Mouse (Mus musculus): ENCODE results near the gene Hoxb9. TPM values are rescaled to one million over a fixed set of nuclear protein-coding genes. Genes with fewer than 3 reads are reported as not detected.

The Hoxb9 gene
- polyA plus RNA-seq (2014; fragmentation: Illumina TruSeq; extraction: RNeasy Lipid Tissue Mini Kit (QIAGEN cat#74804); ENCODE audit: insufficient read depth, low read depth, low replicate concordance), result not detected

GRCm38 (mm10) chr11:96270996-96271540 is at the start of gene Hoxb9:
Gene Hoxb9 (plus strand): TSS chr11:96271457.

DNA sequence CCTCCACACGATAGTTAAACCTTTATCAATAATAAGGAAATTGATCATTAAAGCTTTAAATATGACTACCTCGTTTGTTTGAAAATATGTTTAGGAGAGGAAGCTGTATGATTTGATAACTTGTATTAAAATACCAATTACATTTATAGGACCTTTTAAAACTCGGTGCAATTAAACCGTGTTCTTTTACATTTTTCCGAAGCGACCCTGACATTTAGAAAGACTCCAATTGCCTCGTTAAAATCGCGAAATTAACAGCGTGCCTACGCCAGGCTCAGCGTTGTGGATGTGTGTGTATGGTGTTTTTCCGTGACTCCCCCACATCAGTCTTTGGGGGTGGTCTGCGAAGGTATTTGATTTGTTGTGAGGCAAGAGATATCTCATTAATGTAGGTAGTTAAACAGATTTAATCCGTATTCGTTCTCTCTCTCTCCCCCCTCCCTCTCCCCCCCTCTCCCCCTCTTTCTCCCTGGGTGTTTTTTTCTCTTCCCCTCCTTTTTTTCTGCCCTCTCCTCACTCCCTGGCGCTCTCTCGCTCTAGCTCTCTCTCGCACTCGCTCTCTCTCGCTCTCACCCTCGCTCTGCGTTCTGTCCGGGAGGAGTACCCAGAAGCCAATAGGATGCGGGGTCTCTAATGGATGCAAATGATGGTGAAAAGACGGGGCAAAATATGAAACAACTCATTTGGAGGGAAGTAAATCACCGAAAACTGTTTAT is 10.8 kb downstream of the Hoxb9 start, which contains the start of gene Hoxb8:
TSS of gene Hoxb8 (plus strand) at position 51 of the 716 bp plus-strand sequence.

GRCm38 (mm10) chr11:96285771-96286738 is 14.8 kb downstream of the Hoxb9 start, which contains the start of gene Hoxb7:
Gene Hoxb7 (plus strand): TSS chr11:96286623.

DNA sequence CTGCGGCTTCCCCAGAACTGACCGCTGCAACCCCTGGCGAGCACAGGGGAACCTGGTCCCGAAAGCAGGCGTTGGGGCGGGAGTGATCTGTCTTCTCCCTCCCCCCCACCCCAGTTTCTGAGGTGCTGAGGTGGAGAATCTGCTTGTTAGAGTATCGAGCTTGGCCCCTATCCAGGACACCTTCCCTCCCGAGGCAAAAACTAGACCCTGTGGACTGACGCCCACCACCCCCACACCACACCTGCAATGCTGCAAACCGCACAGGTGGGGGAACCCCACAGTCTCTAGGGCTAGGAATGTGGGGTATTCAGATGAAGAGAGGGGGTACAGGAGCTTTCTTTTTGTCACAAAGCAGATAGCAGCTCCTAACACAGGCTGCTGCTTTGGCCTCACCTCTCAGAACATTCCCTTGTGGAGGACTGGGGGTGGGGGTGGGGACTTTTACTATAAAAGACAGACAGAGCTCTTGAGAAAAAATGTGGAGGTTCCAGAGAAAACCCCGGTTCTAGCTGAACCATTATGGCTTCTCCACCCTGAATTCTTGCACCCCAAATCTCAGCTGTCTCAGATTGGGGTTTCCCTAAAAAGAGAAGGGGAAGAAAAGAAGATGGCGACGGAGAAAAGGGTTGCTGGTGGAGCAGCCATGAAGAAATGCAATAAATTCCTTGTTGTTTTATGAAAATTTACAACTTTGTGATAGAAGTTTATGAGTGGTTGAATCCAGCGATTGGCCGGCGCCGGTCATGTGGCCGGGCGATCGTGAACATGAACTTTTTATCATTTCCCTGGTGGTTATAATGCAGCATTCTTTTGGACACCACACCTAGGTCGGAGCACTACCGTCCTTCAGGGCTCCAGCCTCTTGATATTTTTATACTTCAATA is 20.7 kb downstream of the Hoxb9 start, which contains the start of gene Hoxb6:
TSS of gene Hoxb6 (plus strand) at position 796 of the 884 bp plus-strand sequence.

DNA sequence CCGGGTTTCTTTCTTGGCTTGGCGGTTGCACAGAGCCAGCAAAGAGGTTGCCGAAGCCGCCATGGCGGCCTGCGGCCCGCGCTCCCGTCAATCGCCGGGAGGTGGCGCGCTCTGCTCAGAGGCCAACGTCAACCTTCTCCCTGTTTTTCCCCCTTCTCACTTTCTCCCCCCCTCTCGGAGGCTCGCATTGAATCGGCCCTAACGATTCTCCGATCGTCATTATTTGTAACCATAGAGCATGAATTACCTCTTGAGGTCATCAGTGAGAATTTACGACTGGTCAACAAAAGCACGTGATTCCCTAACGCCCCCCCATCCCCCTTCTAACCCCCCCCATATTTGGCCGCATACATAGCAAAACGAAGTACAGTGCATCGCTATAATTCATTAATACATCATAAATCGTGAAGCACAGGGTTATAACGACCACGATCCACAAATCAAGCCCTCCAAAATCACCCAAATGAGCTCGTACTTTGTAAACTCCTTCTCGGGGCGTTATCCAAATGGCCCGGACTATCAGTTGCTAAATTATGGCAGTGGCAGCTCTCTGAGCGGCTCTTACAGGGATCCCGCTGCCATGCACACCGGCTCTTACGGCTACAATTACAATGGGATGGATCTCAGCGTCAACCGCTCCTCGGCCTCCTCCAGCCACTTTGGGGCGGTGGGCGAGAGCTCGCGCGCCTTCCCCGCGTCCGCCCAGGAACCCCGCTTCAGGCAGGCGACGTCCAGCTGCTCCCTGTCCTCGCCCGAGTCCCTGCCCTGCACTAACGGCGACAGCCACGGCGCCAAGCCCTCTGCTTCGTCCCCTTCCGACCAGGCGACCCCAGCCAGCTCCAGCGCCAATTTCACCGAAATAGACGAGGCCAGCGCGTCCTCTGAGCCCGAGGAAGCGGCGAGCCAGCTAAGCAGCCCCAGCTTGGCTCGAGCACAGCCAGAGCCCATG is 32.2 kb downstream of the Hoxb9 start, which contains the start of gene Hoxb5:
TSS of gene Hoxb5 (plus strand) at position 186 of the 949 bp plus-strand sequence.

GRCm38 (mm10) chr11:96317608-96318367 is 46.5 kb downstream of the Hoxb9 start, which contains the start of gene Hoxb4:
Gene Hoxb4 (plus strand): TSS chr11:96318267.

DNA sequence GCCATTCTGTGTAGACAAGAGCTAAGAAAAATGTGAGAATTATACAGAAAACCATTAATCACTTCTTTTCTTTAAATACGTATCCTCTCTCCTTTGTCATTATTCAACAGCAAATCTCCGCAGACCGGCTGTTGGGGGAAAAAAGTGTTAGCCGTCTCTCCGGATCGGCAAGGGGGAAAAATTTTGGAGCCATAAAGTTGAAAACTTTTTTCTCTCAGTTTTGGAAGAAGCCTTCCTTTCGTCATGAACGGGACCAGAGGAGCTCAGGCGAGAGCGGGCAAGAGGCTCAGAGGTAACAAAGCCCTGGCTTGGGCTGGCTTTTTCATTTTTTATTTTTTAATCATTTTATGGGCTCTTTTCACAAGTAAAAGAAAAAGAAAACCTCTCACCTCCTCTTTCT is 51.9 kb downstream of the Hoxb9 start, which contains the start of gene Hoxb3:
TSS of gene Hoxb3 (plus strand) at position 173 of the 400 bp plus-strand sequence.

Other genes starting within 250 kb of the Hoxb9 start
- gene Gip, start 246.9 kb upstream of the Hoxb9 start, polyA plus RNA-seq (2014; fragmentation: Illumina TruSeq; extraction: RNeasy Lipid Tissue Mini Kit (QIAGEN cat#74804); ENCODE audit: insufficient read depth, low read depth, low replicate concordance), result not detected
- 69.6 TPM for gene Snf8, start 236.6 kb upstream of the Hoxb9 start, polyA plus RNA-seq (2014; fragmentation: Illumina TruSeq; extraction: RNeasy Lipid Tissue Mini Kit (QIAGEN cat#74804); ENCODE audit: insufficient read depth, low read depth, low replicate concordance)
- gene Ube2z, start 206.1 kb upstream of the Hoxb9 start, polyA plus RNA-seq (2014; fragmentation: Illumina TruSeq; extraction: RNeasy Lipid Tissue Mini Kit (QIAGEN cat#74804); ENCODE audit: insufficient read depth, low read depth, low replicate concordance), result 35.5 TPM
- gene Atp5g1, start 195.8 kb upstream of the Hoxb9 start, polyA plus RNA-seq (2014; fragmentation: Illumina TruSeq; extraction: RNeasy Lipid Tissue Mini Kit (QIAGEN cat#74804); ENCODE audit: insufficient read depth, low read depth, low replicate concordance), result 235 TPM
- gene Calcoco2, start 159.5 kb upstream of the Hoxb9 start, polyA plus RNA-seq (2014; fragmentation: Illumina TruSeq; extraction: RNeasy Lipid Tissue Mini Kit (QIAGEN cat#74804); ENCODE audit: insufficient read depth, low read depth, low replicate concordance), result 0.70 TPM
- gene Ttll6, start 137.7 kb upstream of the Hoxb9 start, polyA plus RNA-seq (2014; fragmentation: Illumina TruSeq; extraction: RNeasy Lipid Tissue Mini Kit (QIAGEN cat#74804); ENCODE audit: insufficient read depth, low read depth, low replicate concordance), result 1.8 TPM
- gene Hoxb13, start 77.1 kb upstream of the Hoxb9 start, polyA plus RNA-seq (2014; fragmentation: Illumina TruSeq; extraction: RNeasy Lipid Tissue Mini Kit (QIAGEN cat#74804); ENCODE audit: insufficient read depth, low read depth, low replicate concordance), result not detected
- gene Hoxb8, start 10.4 kb downstream of the Hoxb9 start, polyA plus RNA-seq (2014; fragmentation: Illumina TruSeq; extraction: RNeasy Lipid Tissue Mini Kit (QIAGEN cat#74804); ENCODE audit: insufficient read depth, low read depth, low replicate concordance), result 0.17 TPM
- gene Hoxb7, start 15.2 kb downstream of the Hoxb9 start, polyA plus RNA-seq (2014; fragmentation: Illumina TruSeq; extraction: RNeasy Lipid Tissue Mini Kit (QIAGEN cat#74804); ENCODE audit: insufficient read depth, low read depth, low replicate concordance), result 1.9 TPM
- gene Hoxb6, start 21.0 kb downstream of the Hoxb9 start, polyA plus RNA-seq (2014; fragmentation: Illumina TruSeq; extraction: RNeasy Lipid Tissue Mini Kit (QIAGEN cat#74804); ENCODE audit: insufficient read depth, low read depth, low replicate concordance), result 6.4 TPM
- gene Hoxb5, start 31.9 kb downstream of the Hoxb9 start, polyA plus RNA-seq (2014; fragmentation: Illumina TruSeq; extraction: RNeasy Lipid Tissue Mini Kit (QIAGEN cat#74804); ENCODE audit: insufficient read depth, low read depth, low replicate concordance), result 14.2 TPM
- 4.7 TPM for gene Hoxb4, start 46.8 kb downstream of the Hoxb9 start, polyA plus RNA-seq (2014; fragmentation: Illumina TruSeq; extraction: RNeasy Lipid Tissue Mini Kit (QIAGEN cat#74804); ENCODE audit: insufficient read depth, low read depth, low replicate concordance)
- gene Hoxb3, start 51.9 kb downstream of the Hoxb9 start, polyA plus RNA-seq (2014; fragmentation: Illumina TruSeq; extraction: RNeasy Lipid Tissue Mini Kit (QIAGEN cat#74804); ENCODE audit: insufficient read depth, low read depth, low replicate concordance), result 2.9 TPM
- gene Hoxb2, start 79.1 kb downstream of the Hoxb9 start, polyA plus RNA-seq (2014; fragmentation: Illumina TruSeq; extraction: RNeasy Lipid Tissue Mini Kit (QIAGEN cat#74804); ENCODE audit: insufficient read depth, low read depth, low replicate concordance), result 9.5 TPM
- not detected for gene Hoxb1, start 94.3 kb downstream of the Hoxb9 start, polyA plus RNA-seq (2014; fragmentation: Illumina TruSeq; extraction: RNeasy Lipid Tissue Mini Kit (QIAGEN cat#74804); ENCODE audit: insufficient read depth, low read depth, low replicate concordance)
- gene Skap1, start 193.1 kb downstream of the Hoxb9 start, polyA plus RNA-seq (2014; fragmentation: Illumina TruSeq; extraction: RNeasy Lipid Tissue Mini Kit (QIAGEN cat#74804); ENCODE audit: insufficient read depth, low read depth, low replicate concordance), result 8.4 TPM

Measured in lung, adult 10 weeks (tissue).